Mouse (Mus musculus): Measurements from ENCODE around the gene Mast4.

DNA sequence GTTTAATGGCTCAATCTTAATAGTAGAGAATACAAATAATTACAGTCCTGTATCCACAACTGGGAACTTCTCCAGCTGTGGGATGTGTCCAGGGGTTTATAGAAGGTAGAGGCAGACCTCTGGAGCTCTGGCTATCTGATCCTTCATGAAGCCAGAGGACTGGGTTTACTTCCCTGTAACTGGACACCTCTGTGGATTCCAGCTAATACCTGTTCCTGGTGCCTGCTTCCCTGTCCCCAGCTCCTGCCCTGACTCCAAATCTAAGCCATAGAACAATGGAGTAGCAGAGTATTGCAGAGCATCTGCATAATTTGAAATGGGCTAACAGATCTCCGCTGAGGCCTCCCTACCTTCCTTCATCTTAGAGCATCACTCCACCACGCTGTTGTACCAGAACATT is 398.1 kb downstream of the Mast4 start:
- TF ChIP-seq TAL1 (IDR thresholded peaks at IDR 0.05; ENCODE audit: low read length) (no peak), GATA1 (IDR thresholded peaks at IDR 0.05; ENCODE audit: low read length) (no peak)

Measured in erythroblast, embryonic 14.5 days (primary cell).